Mouse (Mus musculus): Measurements from ENCODE around the gene Tnnc1. TPM values are rescaled to one million over a fixed set of nuclear protein-coding genes. Genes with fewer than 3 reads are reported as not detected.
A peak's percentile ranks its signal among the peaks of the same experiment; 100 is the strongest.

Gene Tnnc1
- 373 and 377 TPM in 2 replicates for polyA plus RNA-seq (2015; fragmentation: Nextera tagmentation; extraction: Ambion mirVana)

DNA sequence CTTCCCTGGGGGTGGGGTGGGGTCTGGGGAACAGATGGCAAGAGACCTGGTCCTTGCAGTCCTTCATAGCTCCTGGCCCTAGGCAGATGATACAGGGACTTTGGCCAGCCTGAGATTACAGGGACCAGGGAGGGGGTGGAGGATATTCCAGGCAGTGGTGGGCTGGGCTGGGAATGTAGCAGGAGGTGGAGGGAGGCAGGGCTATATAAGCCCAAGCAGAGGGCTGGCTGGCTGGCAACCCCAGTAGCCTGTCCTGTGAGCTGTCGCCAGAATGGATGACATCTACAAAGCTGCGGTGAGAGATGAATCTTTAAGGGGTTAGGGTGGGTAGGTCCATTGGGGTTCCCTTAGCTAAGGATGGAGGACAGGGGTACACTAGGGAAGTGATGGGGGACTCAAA is at the start of gene Tnnc1:
Gene Tnnc1 (plus strand): TSS at position 229 of the 400 bp plus-strand sequence.
- H3K4me3 ChIP-seq: peak within 1 kb of the TSS; percentile 78
- peaks cover 34% of the 10 kb centered on the region for H3K4me1 ChIP-seq
- H3K9me3 ChIP-seq: no peaks in the 10 kb centered on the region
- 55% methylated on average over 2 of the region's 2 CpGs for WGBS
- H3K27me3 ChIP-seq: no peaks in the 10 kb centered on the region
- peak within 1 kb of the TSS; percentile 39; the same call in 1 of the 2 replicates for H3K27ac ChIP-seq
- peak within 1 kb of the TSS; percentile 95 for H3K9ac ChIP-seq
- ATAC-seq (ENCODE audit: low FRiP score, low read depth): no peak
- peaks cover 19% of the 10 kb centered on the region for H3K36me3 ChIP-seq
- H3K4me2 ChIP-seq (replicated peaks): peak within 1 kb of the TSS; percentile 93

- no peaks in the 10 kb centered on the region for H3K27me3 ChIP-seq
- 0 out of 2 replicates have a peak, but pooled peaks cover 3% of the 10 kb centered on the region for H3K4me1 ChIP-seq
- no peak overlapping the region for H3K4me3 ChIP-seq
- no peak overlapping the region for H3K27ac ChIP-seq
- no peak overlapping the region for H3K4me2 ChIP-seq (replicated peaks)
- WGBS: 73% methylated on average over 27 of the region's 27 CpGs
- H3K36me3 ChIP-seq: no peaks in the 10 kb centered on the region
- ATAC-seq (ENCODE audit: low FRiP score, low read depth): no peak
- H3K9ac ChIP-seq: no peak overlapping the region
- no peaks in the 10 kb centered on the region for H3K9me3 ChIP-seq
Observed at GRCm38 (mm10) chr14:31160196-31161150, 47.6 kb upstream of the Tnnc1 start.

- no peak overlapping the region for H3K27ac ChIP-seq
- H3K36me3 ChIP-seq: no peaks in the 10 kb centered on the region
- H3K4me2 ChIP-seq (replicated peaks): no peak overlapping the region
- ATAC-seq (ENCODE audit: low FRiP score, low read depth): no peak
- peaks cover 9% of the 10 kb centered on the region for H3K4me1 ChIP-seq
- no peak overlapping the region for H3K4me3 ChIP-seq
- 89% methylated on average over 7 of the region's 7 CpGs for WGBS
- no peaks in the 10 kb centered on the region for H3K9me3 ChIP-seq
- H3K9ac ChIP-seq: no peak overlapping the region
- H3K27me3 ChIP-seq: no peaks in the 10 kb centered on the region
Observed at GRCm38 (mm10) chr14:31161191-31161590, 46.9 kb upstream of the Tnnc1 start.

- Histone ChIP-seq H3K4me3 (no peak overlapping the region), H3K36me3 (no peaks in the 10 kb centered on the region), H3K27ac (no peak overlapping the region), H3K4me1 (peaks cover 14% of the 10 kb centered on the region), H3K4me2 (replicated peaks) (no peak overlapping the region), H3K27me3 (no peaks in the 10 kb centered on the region), H3K9ac (no peak overlapping the region), H3K9me3 (no peaks in the 10 kb centered on the region)
- ATAC-seq (ENCODE audit: low FRiP score, low read depth): no peak
- WGBS: 75% methylated on average over 10 of the region's 10 CpGs
Observed at GRCm38 (mm10) chr14:31161638-31162037, 46.5 kb upstream of the Tnnc1 start.

DNA sequence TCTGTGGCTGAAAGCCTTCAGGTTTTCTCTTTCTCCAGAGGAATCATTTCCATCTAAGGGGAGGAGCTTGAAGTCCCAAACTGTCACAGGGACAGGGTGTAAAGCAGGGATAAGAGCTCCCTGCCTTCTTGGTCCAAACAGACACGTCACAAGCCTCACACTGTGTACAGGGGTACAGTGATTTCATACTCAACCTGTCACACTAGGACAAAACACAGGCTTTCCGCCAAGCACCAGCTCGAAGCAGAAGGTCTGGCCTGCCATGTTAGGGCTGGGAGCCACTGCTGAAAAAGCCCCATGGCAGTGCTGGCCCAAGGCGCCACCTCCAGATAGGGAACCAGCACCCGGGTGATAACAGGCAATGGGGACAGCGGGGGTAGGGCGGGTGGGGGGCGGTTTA is 44.0 kb upstream of the Tnnc1 start:
- H3K4me1 ChIP-seq: peaks cover 36% of the 10 kb centered on the region
- H3K9me3 ChIP-seq: no peaks in the 10 kb centered on the region
- H3K27me3 ChIP-seq: no peaks in the 10 kb centered on the region
- no peak overlapping the region for H3K4me3 ChIP-seq
- WGBS: 81% methylated on average over 8 of the region's 8 CpGs
- H3K4me2 ChIP-seq (replicated peaks): no peak overlapping the region
- ATAC-seq (ENCODE audit: low FRiP score, low read depth): no peak
- no peaks in the 10 kb centered on the region for H3K36me3 ChIP-seq
- no peak overlapping the region for H3K9ac ChIP-seq
- H3K27ac ChIP-seq: no peak overlapping the region

GRCm38 (mm10) chr14:31165010-31165409 is 43.1 kb upstream of the Tnnc1 start:
- ATAC-seq (ENCODE audit: low FRiP score, low read depth): no peak
- Histone ChIP-seq H3K9me3 (no peaks in the 10 kb centered on the region), H3K27ac (no peak overlapping the region), H3K27me3 (no peaks in the 10 kb centered on the region), H3K36me3 (peaks cover 3% of the 10 kb centered on the region), H3K9ac (no peak overlapping the region), H3K4me2 (replicated peaks) (no peak overlapping the region), H3K4me3 (no peak overlapping the region), H3K4me1 (peaks cover 36% of the 10 kb centered on the region)
- WGBS: 59% methylated on average over 2 of the region's 2 CpGs

- Histone ChIP-seq H3K27me3 (no peaks in the 10 kb centered on the region), H3K4me3 (no peak overlapping the region), H3K27ac (no peak overlapping the region), H3K4me1 (peaks cover 36% of the 10 kb centered on the region), H3K9ac (no peak overlapping the region), H3K36me3 (peaks cover 7% of the 10 kb centered on the region), H3K9me3 (no peaks in the 10 kb centered on the region), H3K4me2 (replicated peaks) (no peak overlapping the region)
- 64% methylated on average over 7 of the region's 7 CpGs for WGBS
- no peak for ATAC-seq (ENCODE audit: low FRiP score, low read depth)
Observed at GRCm38 (mm10) chr14:31165458-31165857, 42.7 kb upstream of the Tnnc1 start.

GRCm38 (mm10) chr14:31165991-31166630 is 42.0 kb upstream of the Tnnc1 start:
- no peak for ATAC-seq (ENCODE audit: low FRiP score, low read depth)

GRCm38 (mm10) chr14:31166827-31167226 is 41.3 kb upstream of the Tnnc1 start:
- Histone ChIP-seq H3K36me3 (peaks cover 21% of the 10 kb centered on the region), H3K27me3 (no peaks in the 10 kb centered on the region), H3K9me3 (no peaks in the 10 kb centered on the region), H3K27ac (no peak overlapping the region; the same call in 1 of the 2 replicates), H3K9ac (no peak overlapping the region), H3K4me1 (peaks cover 36% of the 10 kb centered on the region), H3K4me3 (peak overlapping the region; percentile 20), H3K4me2 (replicated peaks) (peak overlapping the region; percentile 24)
- ATAC-seq (ENCODE audit: low FRiP score, low read depth): 0 out of 2 replicates have a peak, but pooled peaks have one; percentile 10
- 61% methylated on average over 9 of the region's 9 CpGs for WGBS

More at GRCm38 (mm10) chr14:31165991-31166630, 42.0 kb upstream of the Tnnc1 start:
- Histone ChIP-seq H3K4me2 (replicated peaks) (0 out of 2 replicates have a peak overlapping the region, but pooled peaks have one; percentile 24), H3K9me3 (no peaks in the 10 kb centered on the region), H3K36me3 (peaks cover 14% of the 10 kb centered on the region), H3K4me1 (peaks cover 36% of the 10 kb centered on the region), H3K9ac (no peak overlapping the region), H3K27me3 (no peaks in the 10 kb centered on the region), H3K4me3 (peak overlapping the region; percentile 20; the same call in 1 of the 2 replicates), H3K27ac (no peak overlapping the region)
- 62% methylated on average over 10 of the region's 10 CpGs for WGBS

- peak within 1 kb of the TSS; percentile 24 for H3K4me2 ChIP-seq (replicated peaks)
- peak within 1 kb of the TSS; percentile 39; the same call in 1 of the 2 replicates for H3K27ac ChIP-seq
- no peak for ATAC-seq (ENCODE audit: low FRiP score, low read depth)
- no peaks in the 10 kb centered on the region for H3K27me3 ChIP-seq
- peak within 1 kb of the TSS; percentile 20 for H3K4me3 ChIP-seq
- 39% methylated on average over 10 of the region's 10 CpGs for WGBS
- H3K4me1 ChIP-seq: peaks cover 36% of the 10 kb centered on the region
- H3K9ac ChIP-seq: peak within 1 kb of the TSS; percentile 27; the same call in 1 of the 2 replicates
- H3K36me3 ChIP-seq: peaks cover 37% of the 10 kb centered on the region
- no peaks in the 10 kb centered on the region for H3K9me3 ChIP-seq
Observed at GRCm38 (mm10) chr14:31168425-31168824, 39.7 kb upstream of the Tnnc1 start, which contains the start of gene Stab1. Gene Stab1 (minus strand): TSS chr14:31168641.

- no peaks in the 10 kb centered on the region for H3K27me3 ChIP-seq
- no peak overlapping the region for H3K27ac ChIP-seq
- no peak for ATAC-seq (ENCODE audit: low FRiP score, low read depth)
- H3K9me3 ChIP-seq: no peaks in the 10 kb centered on the region
- 82% methylated on average over 6 of the region's 6 CpGs for WGBS
- no peak overlapping the region for H3K4me2 ChIP-seq (replicated peaks)
- no peak overlapping the region for H3K9ac ChIP-seq
- no peak overlapping the region for H3K4me3 ChIP-seq
- H3K4me1 ChIP-seq: peaks cover 36% of the 10 kb centered on the region
- H3K36me3 ChIP-seq: peaks cover 48% of the 10 kb centered on the region
Observed at GRCm38 (mm10) chr14:31169508-31169907, 38.6 kb upstream of the Tnnc1 start.

- Histone ChIP-seq H3K4me1 (peaks cover 28% of the 10 kb centered on the region), H3K9me3 (no peaks in the 10 kb centered on the region), H3K4me3 (no peak overlapping the region), H3K4me2 (replicated peaks) (no peak overlapping the region), H3K27me3 (no peaks in the 10 kb centered on the region), H3K9ac (no peak overlapping the region), H3K27ac (no peak overlapping the region; the same call in 1 of the 2 replicates), H3K36me3 (peaks cover 62% of the 10 kb centered on the region)
- WGBS: 90% methylated on average over 13 of the region's 13 CpGs
- no peak for ATAC-seq (ENCODE audit: low FRiP score, low read depth)
Observed at GRCm38 (mm10) chr14:31170963-31171362, 37.1 kb upstream of the Tnnc1 start.

All from limb, embryonic 13.5 days (tissue).